Mouse (Mus musculus) gastrocnemius, postnatal 10 days (tissue): ENCODE measurements around the gene Stk40. TPM values are rescaled to one million over a fixed set of nuclear protein-coding genes. Genes with fewer than 3 reads are reported as not detected.
"Not testable (repeated sequence)": the region's sequence is repeated elsewhere in the genome, so short reads cannot be mapped to it uniquely, and the experiment has no call there.

Source experiments
- DNase-seq: peaks from one replicate; pipeline ENCODE4 v3.0.0; 2021; ENCODE audit warnings: mixed read lengths
- long read RNA-seq, 2 experiments: library from polyadenylated mRNA; stranded (forward); transcript quantifications; one replicate each; pipeline ENCODE4 v2.0.0; 2021
- total RNA-seq, 2 experiments: library from RNA; stranded (reverse); gene quantifications; 2 replicates each; pipeline ENCODE4 v1.2.3; 2021

Stk40 gene
- total RNA-seq = 10 to 100 TPM; 28.8 to 39.5 TPM
- long read RNA-seq, experiment 1, transcript Stk40-201 (11 exons, 3,492 nt) = major isoform, 35 of 53 reads
- long read RNA-seq, experiment 1, partial matches to known transcripts = 14 of 53 reads
- long read RNA-seq, experiment 1, other reads (novel, unspliced or antisense) = 4 of 53 reads
- long read RNA-seq, experiment 2, transcript Stk40-201 (11 exons, 3,492 nt) = major isoform, 22 of 28 reads
- long read RNA-seq, experiment 2, partial matches to known transcripts = 3 of 28 reads
- long read RNA-seq, experiment 2, other reads (novel, unspliced or antisense) = 3 of 28 reads

GRCm38 (mm10) chr4:126103590-126104068, at the start of gene Stk40:
Gene Stk40 (plus strand): TSS chr4:126103957.
- peak; percentile 95 for DNase-seq

- no peak for DNase-seq
Measured at GRCm38 (mm10) chr4:126057207-126058133, 46.3 kb upstream of the Stk40 start.

DNA sequence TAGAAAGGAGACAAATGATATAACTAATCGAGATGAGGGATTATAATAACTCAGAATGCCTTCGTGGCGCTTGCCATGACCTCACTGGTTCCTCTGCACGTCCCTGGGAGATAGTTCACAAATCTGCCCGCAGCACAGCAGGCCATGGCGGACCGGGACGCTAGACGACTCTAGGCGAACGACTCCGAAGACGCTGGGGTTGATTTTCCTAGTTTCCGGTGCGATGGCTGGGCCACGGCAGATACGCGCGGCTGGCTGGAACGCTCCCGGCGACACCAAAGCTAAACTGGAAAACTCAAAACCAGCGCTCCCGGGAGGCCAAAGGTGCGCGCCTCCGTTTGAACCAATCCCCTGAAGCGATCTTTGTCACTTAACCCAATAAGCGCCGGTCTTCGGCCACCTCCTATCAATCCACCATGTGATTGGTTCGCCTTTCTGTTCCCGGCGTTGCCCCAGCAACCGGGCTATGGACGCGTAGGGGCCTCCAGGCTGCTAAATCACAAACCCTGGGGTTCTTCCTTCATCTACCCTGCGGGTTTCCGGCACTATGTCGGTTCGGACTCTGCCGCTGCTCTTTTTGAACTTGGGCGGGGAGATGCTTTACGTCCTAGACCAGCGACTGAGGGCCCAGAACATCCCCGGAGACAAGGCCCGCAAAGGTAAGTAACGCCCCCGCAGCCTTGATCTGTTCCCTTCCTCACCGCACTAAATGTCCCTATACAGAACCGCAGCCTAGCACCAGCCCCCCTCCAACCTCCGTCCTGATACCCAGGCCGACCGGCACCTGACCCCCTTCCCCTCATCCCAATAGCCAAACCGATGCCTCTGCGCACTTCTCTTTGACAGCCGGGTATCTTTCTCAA, 45.4 kb upstream of the Stk40 start, which contains the start of gene Oscp1:
TSS of gene Oscp1 (plus strand) at position 432 of the 863 bp plus-strand sequence.
- peak; percentile 82 for DNase-seq

DNA sequence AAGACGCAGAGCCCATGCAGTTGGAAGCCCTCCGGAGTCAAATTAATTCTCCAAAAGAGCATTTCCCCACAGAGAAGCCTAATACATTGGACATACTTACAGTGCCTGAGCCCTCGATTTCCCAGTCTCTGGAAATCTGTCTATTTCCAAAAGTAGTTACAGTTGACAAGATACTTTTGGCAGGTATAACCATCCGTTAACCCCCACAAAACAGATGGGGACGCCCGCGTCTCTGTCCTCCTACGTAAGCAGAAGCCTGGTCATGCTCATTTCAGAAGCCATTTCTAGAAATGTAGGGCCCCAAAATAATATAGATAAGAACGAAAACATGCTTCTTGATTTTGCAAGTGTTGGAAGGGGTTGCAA, 44.8 kb upstream of the Stk40 start:
- DNase-seq = no peak

DNA sequence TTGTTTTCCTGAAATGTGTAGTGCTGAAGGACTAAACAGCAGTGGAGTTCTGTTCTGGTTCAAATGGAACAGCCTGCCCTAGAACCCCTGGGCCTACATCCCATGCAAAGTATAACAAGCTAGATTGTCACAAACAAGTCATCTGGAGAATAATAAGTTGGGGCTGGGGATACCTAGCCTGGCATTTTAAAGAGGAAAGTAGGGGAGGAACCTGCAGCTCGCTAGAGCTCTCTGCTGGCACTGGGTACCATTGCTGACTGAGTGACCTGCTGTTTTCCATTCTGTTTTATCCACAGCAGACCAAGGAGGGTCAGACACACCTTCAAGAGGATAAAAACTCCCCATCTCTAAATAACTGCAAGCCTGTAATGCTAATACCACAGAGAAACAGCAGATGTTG, 40.9 kb upstream of the Stk40 start:
- no peak for DNase-seq

DNA sequence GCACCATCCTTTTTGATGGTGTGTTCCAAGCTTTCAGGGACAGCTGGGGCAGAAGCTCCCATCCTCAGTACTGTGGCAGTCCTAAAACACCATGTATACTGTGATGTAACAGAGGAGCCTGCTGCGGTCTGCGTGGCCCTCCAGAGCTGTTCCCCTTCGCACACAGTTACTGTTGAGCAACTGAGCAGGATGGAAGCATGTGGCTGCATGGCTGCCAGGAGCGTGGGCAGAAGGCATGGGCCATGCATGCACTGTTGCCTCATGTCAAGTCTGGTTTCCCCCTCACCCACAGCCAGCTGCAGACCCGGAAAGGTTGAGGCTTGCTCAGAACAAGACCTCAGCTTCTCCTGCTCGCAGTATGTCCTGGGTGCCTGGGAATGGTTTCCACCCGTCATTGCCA, 38.5 kb upstream of the Stk40 start:
- no peak for DNase-seq

- no peak for DNase-seq
Measured at GRCm38 (mm10) chr4:126067401-126068077, 36.2 kb upstream of the Stk40 start.

- no peak for DNase-seq
Measured at GRCm38 (mm10) chr4:126068842-126069241, 34.9 kb upstream of the Stk40 start.

DNA sequence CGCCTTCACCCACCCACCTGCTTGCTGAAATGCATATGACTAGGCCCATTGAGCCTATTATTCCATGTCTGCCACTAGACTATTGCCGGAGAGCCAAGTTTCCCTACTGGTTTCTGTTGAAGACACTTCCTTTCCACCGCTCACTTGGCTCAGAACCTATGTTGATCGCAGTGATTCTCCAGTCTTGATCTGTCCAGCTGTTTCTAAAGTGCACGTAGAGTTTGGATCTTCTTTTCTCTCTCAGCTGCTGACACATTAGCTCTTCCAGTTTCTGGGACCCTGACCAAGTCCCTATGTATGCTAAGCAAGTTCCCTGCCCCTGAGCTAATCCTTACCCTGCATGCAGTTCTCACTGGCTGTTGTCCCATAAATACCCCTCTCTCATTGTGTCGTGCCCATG, 25.9 kb upstream of the Stk40 start:
- no peak for DNase-seq

- DNase-seq = peak; percentile 29
Measured at GRCm38 (mm10) chr4:126079266-126079665, 24.5 kb upstream of the Stk40 start.

GRCm38 (mm10) chr4:126081601-126082000, 22.2 kb upstream of the Stk40 start:
- DNase-seq = no peak

GRCm38 (mm10) chr4:126083021-126083420, 20.7 kb upstream of the Stk40 start:
- no peak for DNase-seq

DNA sequence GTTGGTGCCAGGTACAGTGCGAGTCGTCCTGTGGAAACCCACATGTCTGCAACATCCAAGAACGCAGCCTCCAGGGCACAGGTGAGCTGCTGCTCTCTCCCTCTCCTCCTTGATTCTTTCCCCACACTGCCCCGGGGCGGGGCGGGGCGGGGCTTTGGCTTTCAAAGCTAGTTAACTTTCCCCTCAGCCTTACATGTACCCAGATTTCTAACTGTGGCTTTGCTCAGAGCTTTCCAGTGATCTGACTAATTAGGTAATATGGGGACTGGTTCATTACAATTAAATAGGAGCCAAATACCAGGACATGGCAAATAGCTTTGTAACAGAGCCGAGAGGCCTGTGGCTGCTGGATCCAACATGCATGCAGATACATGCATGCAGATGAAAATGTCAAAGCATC, 19.4 kb upstream of the Stk40 start:
- DNase-seq = no peak

GRCm38 (mm10) chr4:126085996-126086576, 17.7 kb upstream of the Stk40 start:
- DNase-seq = peak; percentile 84

- no peak for DNase-seq
Measured at GRCm38 (mm10) chr4:126090101-126090847, 13.5 kb upstream of the Stk40 start.

DNA sequence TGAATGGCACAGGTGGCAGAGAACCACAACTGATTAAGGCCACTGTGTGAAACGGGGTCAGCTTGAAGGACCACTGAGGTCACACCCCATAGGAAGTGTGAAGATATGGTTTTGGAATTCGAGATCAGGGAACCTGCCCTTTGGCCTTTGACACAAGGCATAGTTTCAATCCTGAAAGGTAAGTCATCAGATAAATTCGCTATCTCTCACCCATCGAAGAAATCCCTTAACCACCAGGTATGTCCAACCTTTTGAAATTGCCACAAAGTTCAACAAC, 13.0 kb upstream of the Stk40 start:
- no peak for DNase-seq

GRCm38 (mm10) chr4:126091873-126092272, 11.9 kb upstream of the Stk40 start:
- DNase-seq = no peak

DNA sequence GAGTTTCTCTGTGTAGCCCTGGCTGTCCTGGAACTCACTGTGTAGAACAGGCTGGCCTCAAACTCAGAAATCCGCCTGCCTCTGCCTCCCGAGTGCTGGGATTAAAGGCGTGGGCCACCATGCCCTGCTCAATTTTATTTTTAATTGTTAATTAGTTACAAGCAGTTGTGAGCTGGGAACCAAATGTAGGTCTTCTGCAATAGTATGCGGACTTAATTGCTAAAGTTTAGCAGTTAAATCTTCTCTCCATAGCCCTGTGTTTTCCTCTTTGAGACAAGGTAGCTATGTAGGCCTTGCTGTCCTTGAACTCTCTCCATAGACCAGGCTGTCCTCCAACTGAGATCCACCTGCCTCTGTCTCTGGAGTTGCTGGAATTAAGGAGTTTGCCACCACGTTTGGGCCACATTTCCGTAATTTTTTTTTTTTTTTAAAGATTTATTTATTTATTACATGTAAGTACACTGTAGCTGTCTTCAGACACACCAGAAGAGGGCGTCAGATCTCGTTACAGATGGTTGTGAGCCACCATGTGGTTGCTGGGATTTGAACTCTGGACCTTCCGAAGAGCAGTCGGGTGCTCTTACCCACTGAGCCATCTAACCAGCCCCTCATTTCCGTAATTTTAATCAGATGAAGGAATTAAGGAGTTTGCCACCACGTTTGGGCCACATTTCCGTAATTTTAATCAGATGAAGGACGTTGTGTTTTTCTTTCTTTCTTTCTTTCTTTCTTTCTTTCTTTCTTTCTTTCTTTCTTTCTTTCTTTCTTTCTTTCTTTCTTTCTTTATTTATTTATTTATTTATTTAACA, 7.9 kb upstream of the Stk40 start:
- not testable (repeated sequence) for DNase-seq

GRCm38 (mm10) chr4:126096464-126097111, 7.2 kb upstream of the Stk40 start, which contains the start of gene Lsm10:
Gene Lsm10 (plus strand): TSS chr4:126096623.
- peak; percentile 89 for DNase-seq
